Mouse (Mus musculus) heart, embryonic 14.5 days (tissue): Measurements from ENCODE around the gene Ticam1. TPM values are rescaled to one million over a fixed set of nuclear protein-coding genes. Genes with fewer than 3 reads are reported as not detected.
A peak's percentile ranks its signal among the peaks of the same experiment; 100 is the strongest.

Source experiments
- ATAC-seq: fragments of 200-750 bp; cut with Nextera tagmentation; 2 replicates; pipeline ENCODE4 v1.8.0; 2017; ENCODE audit warnings: low read depth, moderate TSS enrichment; ENCODE audit not compliant: insufficient number of reproducible peaks, insufficient read depth, low FRiP score
- H3K27ac ChIP-seq, 2 experiments: fragments of 200-500 bp in 1 of 2; fragments of 300-500 bp in 1 of 2; sonication (generic) in 1 of 2; replicated peaks in 1 of 2; 2 replicates each; pipeline ENCODE4 v1.5.1; 2012 to 2014; ENCODE audit warnings: low read depth in 2 of 2, low read length in 2 of 2, control low read depth in 1 of 2, mild to moderate bottlenecking in 1 of 2, mixed read lengths in 1 of 2; ENCODE audit not compliant: control insufficient read depth in 1 of 2, insufficient read depth in 1 of 2
- H3K27me3 ChIP-seq: fragments of 300-500 bp; sonication (generic); 2 replicates; pipeline ENCODE4 v1.6.1; 2014; ENCODE audit warnings: mild to moderate bottlenecking, low read length, control low read depth; ENCODE audit not compliant: control insufficient read depth, insufficient read depth
- H3K36me3 ChIP-seq: fragments of 300-500 bp; sonication (generic); 2 replicates; pipeline ENCODE4 v1.6.1; 2014; ENCODE audit warnings: mild to moderate bottlenecking, control low read depth, low read length, mixed read lengths; ENCODE audit not compliant: control insufficient read depth, insufficient read depth
- H3K4me1 ChIP-seq, 2 experiments: fragments of 200-500 bp in 1 of 2; fragments of 300-500 bp in 1 of 2; sonication (generic) in 1 of 2; 2 replicates each; pipeline ENCODE4 v1.6.1; 2012 to 2014; ENCODE audit warnings: low read length in 2 of 2, control low read depth in 1 of 2, mixed read lengths in 1 of 2; ENCODE audit not compliant: control insufficient read depth in 2 of 2, insufficient read depth in 2 of 2
- H3K4me2 ChIP-seq: fragments of 300-500 bp; sonication (generic); 2 replicates; pipeline ENCODE4 v1.6.1; 2014; ENCODE audit warnings: mild to moderate bottlenecking, low read length
- H3K4me3 ChIP-seq, 2 experiments: fragments of 200-500 bp in 1 of 2; fragments of 300-500 bp in 1 of 2; sonication (generic) in 1 of 2; 2 replicates each; pipeline ENCODE4 v1.5.1; 2012 to 2014; ENCODE audit warnings: low read length in 2 of 2, mild to moderate bottlenecking in 2 of 2, control low read depth in 1 of 2, low read depth in 1 of 2, moderate library complexity in 1 of 2; ENCODE audit not compliant: control insufficient read depth in 1 of 2, insufficient read depth in 1 of 2
- H3K9ac ChIP-seq: fragments of 300-500 bp; sonication (generic); 2 replicates; pipeline ENCODE4 v1.6.1; 2014; ENCODE audit warnings: mild to moderate bottlenecking, low read length
- H3K9me3 ChIP-seq: fragments of 300-500 bp; sonication (generic); 2 replicates; pipeline ENCODE4 v1.6.1; 2016; ENCODE audit warnings: low read length, control low read depth; ENCODE audit not compliant: control insufficient read depth
- WGBS: fragments of 180-500 bp; shearing (Covaris S2); extraction: QIAGEN DNeasy Blood & Tissue Kit; methylation state at CpG from one replicate; pipeline ENCODE4 v1.1.7; 2014; 5-methylcytosine and 5-hydroxymethylcytosine counted together
- polyA plus RNA-seq: library from polyadenylated mRNA; unstranded; fragments of >200 nt; fragmentation: Nextera tagmentation; extraction: Ambion mirVana; gene quantifications from 2 replicates; pipeline ENCODE4 v1.2.1, GENCODE M21; 2014

Gene Ticam1
- polyA plus RNA-seq = 9.2 and 9.3 TPM in 2 replicates

- WGBS = 5% methylated on average over 20 of the region's 21 CpGs
Measured at GRCm38 (mm10) chr17:56276643-56277566, at the start of gene Ticam1. TSS of gene Ticam1 (minus strand) at chr17:56276786.

DNA sequence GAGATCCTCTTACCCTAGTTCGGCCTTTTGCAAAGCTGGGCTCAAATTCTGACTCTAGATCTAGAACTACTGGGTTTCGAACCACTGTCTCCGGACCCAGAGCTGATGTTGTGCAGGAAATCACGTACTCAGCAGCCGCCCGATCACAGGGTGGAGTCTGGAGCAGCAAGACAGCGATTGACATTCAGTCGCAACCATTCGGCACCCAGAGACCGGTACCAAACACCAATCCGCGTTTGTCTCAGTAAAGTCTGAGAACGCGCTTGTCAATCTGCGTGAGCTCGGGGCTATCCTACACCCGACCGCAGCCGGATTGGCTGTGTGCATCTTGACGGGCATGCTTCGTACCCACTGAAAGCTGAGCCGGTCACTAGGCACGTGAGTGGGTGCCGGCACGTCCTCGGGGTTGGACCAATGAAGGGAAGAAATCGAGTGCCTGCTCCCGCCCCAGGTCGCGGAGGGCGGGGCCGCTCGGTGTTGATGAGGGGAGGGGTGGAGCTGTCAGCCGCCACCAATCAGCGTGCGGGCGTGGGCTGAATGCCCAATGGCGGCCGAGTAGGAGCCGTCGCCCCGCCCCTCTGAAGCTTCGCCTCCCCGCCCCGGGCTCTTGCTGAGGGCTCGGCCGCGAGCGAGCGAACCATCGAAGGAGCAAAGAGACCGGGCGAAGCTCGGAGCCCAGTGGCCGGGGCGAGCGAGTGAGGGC is 49.0 kb upstream of the Ticam1 start, which contains the start of gene Kdm4b:
Kdm4b (plus strand) TSS at position 613 of the 703 bp plus-strand sequence.
- peak; percentile 98 for ATAC-seq
- Histone ChIP-seq H3K4me1 (peaks cover 24 to 36% of the 10 kb centered on the region in 2 experiments), H3K9ac (peak within 1 kb of the TSS; percentile 96), H3K27me3 (no peaks in the 10 kb centered on the region), H3K27ac (peak within 1 kb of the TSS; percentile 92 to 97), H3K9me3 (no peaks in the 10 kb centered on the region), H3K4me2 (peak within 1 kb of the TSS; percentile 94), H3K36me3 (peaks cover 21% of the 10 kb centered on the region), H3K4me3 (peak within 1 kb of the TSS; percentile 76 to 91)
- WGBS = under 1% methylated on average over 50 of the region's 57 CpGs

More at GRCm38 (mm10) chr17:56276643-56277566, at the start of gene Ticam1:
- H3K36me3 ChIP-seq = peaks cover 63% of the 10 kb centered on the region
- H3K4me3 ChIP-seq = peak within 1 kb of the TSS; percentile 66 to 68
- ATAC-seq = peak; percentile 93
- H3K9ac ChIP-seq = peak within 1 kb of the TSS; percentile 93
- H3K27me3 ChIP-seq = no peaks in the 10 kb centered on the region
- H3K4me2 ChIP-seq = peak within 1 kb of the TSS; percentile 61
- no peaks in the 10 kb centered on the region for H3K9me3 ChIP-seq
- peak within 1 kb of the TSS; percentile 94 to 97 for H3K27ac ChIP-seq
- H3K4me1 ChIP-seq = peaks cover 8 to 31% of the 10 kb centered on the region in 2 experiments

GRCm38 (mm10) chr17:56324419-56324818 is 47.8 kb upstream of the Ticam1 start:
- no peaks in the 10 kb centered on the region for H3K9me3 ChIP-seq
- H3K4me3 ChIP-seq = no peak overlapping the region
- no peak overlapping the region for H3K4me2 ChIP-seq
- peaks cover 23 to 29% of the 10 kb centered on the region in 2 experiments for H3K4me1 ChIP-seq
- H3K27ac ChIP-seq = peak overlapping the region in 1 of 2 experiments; percentile 44; a peak in 1 of 4 replicates
- WGBS = 73% methylated on average over 3 of the region's 3 CpGs
- H3K9ac ChIP-seq = no peak overlapping the region
- ATAC-seq = no peak
- H3K36me3 ChIP-seq = peaks cover 33% of the 10 kb centered on the region
- no peaks in the 10 kb centered on the region for H3K27me3 ChIP-seq

- Histone ChIP-seq H3K36me3 (peaks cover 93% of the 10 kb centered on the region), H3K27ac (no peak overlapping the region), H3K4me2 (no peak overlapping the region), H3K27me3 (no peaks in the 10 kb centered on the region), H3K4me1 (peaks cover 8 to 17% of the 10 kb centered on the region in 2 experiments), H3K9me3 (no peaks in the 10 kb centered on the region), H3K9ac (no peak overlapping the region), H3K4me3 (no peak overlapping the region)
- WGBS = 90% methylated on average over 15 of the region's 15 CpGs
- no peak for ATAC-seq
Measured at GRCm38 (mm10) chr17:56309191-56309945, 32.8 kb upstream of the Ticam1 start.

DNA sequence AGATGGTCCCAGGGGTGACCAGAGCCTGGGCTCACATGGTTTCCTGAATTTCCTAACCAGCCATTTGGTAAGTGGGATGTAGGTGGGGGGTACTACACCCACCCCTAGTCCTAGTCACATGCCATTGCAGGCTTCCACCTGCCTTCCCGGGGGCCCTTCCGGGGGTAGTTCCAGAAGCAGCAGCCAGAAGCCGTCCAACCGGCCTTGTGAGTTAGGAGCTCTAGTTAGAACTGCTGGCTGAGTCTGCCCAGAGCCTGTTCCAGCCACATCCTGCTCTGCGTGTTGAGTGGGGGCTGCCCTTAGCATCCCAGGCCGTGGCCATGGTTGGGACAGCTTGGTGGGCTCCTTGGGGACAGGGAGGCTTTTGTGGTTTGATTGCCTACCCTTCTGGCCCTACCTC is 31.5 kb upstream of the Ticam1 start:
- Histone ChIP-seq H3K9me3 (no peaks in the 10 kb centered on the region), H3K27me3 (no peaks in the 10 kb centered on the region), H3K4me3 (no peak overlapping the region), H3K4me1 (peaks cover 8 to 21% of the 10 kb centered on the region in 2 experiments), H3K9ac (no peak overlapping the region; the same call in 1 of the 2 replicates), H3K4me2 (no peak overlapping the region), H3K36me3 (peaks cover 81% of the 10 kb centered on the region), H3K27ac (no peak overlapping the region)
- WGBS = 66% methylated on average over 6 of the region's 6 CpGs
- no peak for ATAC-seq

DNA sequence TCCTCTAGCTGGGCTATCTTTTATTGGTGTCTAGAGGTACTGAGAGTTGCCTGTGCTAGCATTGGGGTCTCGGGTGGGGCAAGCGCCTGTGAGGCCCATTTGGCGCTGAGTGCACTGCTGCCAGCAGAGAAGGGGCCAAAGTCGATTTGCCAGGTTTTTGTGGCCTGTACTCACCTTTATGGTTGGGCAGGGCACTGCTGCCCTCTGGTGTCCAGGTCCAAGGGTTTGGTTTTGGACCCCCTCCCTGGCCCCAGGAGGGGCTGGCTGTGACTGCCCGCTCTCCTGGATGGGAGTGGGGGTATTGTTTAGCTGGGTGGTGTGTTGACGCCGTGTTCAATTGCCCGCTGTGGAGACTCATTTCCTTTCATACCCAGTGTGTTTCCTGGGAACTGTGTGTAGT is 29.2 kb upstream of the Ticam1 start:
- Histone ChIP-seq H3K9me3 (no peaks in the 10 kb centered on the region), H3K36me3 (peaks cover 58% of the 10 kb centered on the region), H3K4me2 (peak overlapping the region; percentile 99), H3K9ac (0 out of 2 replicates have a peak overlapping the region, but pooled peaks have one; percentile 84), H3K4me3 (no peak overlapping the region; a peak in 1 of 4 replicates), H3K27ac (no peak overlapping the region), H3K4me1 (peaks cover 16 to 29% of the 10 kb centered on the region in 2 experiments), H3K27me3 (no peaks in the 10 kb centered on the region)
- no peak for ATAC-seq
- WGBS = 53% methylated on average over 8 of the region's 8 CpGs

DNA sequence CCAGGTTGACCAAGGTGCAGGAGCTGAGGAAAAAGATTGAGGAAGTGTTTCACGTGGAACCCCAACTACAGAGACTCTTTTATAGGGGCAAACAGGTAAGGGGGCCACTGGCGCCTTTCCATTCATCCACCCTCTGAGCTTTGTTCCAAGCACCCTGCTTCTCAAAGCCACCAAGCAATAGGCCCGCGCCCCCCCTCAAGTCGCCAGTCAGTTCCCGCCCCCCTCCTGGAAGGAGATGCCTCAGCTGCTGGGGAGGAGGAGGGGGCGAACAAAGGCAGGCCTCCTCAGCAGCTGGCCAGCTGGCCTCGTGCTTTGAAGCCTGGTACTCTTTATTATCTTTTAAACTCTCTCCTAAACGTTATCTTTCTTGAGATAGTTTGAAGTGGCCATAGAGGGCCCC is 28.6 kb upstream of the Ticam1 start:
- Histone ChIP-seq H3K9me3 (no peaks in the 10 kb centered on the region), H3K4me2 (peak overlapping the region; percentile 99), H3K9ac (peak overlapping the region; percentile 84), H3K36me3 (peaks cover 51% of the 10 kb centered on the region), H3K27ac (no peak overlapping the region), H3K4me1 (peaks cover 16 to 29% of the 10 kb centered on the region in 2 experiments), H3K27me3 (no peaks in the 10 kb centered on the region), H3K4me3 (peak overlapping the region; percentile 57 to 68; a peak in 3 of 4 replicates)
- WGBS = 41% methylated on average over 9 of the region's 9 CpGs
- ATAC-seq = no peak
